Mouse (Mus musculus) embryonic fibroblast, embryonic 13.5 days (primary cell): ENCODE measurements at regions not wholly inside any gene's neighbourhood (a gene's known extent, or its start where the extent isn't known, plus 50 kb on each side); places are given as distances from the start of the nearest gene placed in this dataset.

Source experiments
- CTCF ChIP-seq: IDR thresholded peaks from 2 replicates; pipeline ENCODE4 v1.5.1; 2011; ENCODE audit warnings: mild to moderate bottlenecking, control low read depth, low read length, moderate library complexity, borderline replicate concordance; ENCODE audit not compliant: insufficient read depth
- POLR2A ChIP-seq: IDR thresholded peaks from 2 replicates; pipeline ENCODE4 v1.6.1; 2011; ENCODE audit warnings: low read depth, mild to moderate bottlenecking, control low read depth, low read length, moderate library complexity

DNA sequence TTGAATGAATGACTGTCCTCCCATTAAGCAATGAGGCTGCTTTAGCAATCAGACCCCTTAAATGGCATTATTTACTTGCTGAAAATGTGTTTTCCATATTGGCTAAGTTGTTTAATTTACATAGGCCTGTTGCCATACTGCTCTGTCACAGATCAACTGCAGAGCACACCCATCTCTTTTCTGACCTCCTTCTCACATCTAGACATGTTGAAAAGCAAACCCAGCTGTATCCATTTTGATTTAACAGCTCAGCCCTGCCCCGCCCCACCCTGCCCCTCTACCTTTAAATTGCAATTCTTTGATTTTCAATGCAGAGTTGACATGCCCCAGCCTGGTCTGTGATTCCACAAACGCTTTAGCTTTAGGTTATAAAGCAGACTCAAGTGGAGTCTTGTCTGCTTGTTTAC is 307.5 kb downstream of the Btg1 start:
- TF ChIP-seq POLR2A (no peak), CTCF (no peak)
